Mouse (Mus musculus) ES-Bruce4 (cell line): Measurements from ENCODE around the gene Slit3. TPM values are rescaled to one million over a fixed set of nuclear protein-coding genes. Genes with fewer than 3 reads are reported as not detected.

Source experiments
- H3K27ac ChIP-seq: 2 replicates; pipeline ENCODE4 v1.5.1; 2012; ENCODE audit warnings: low read length, inconsistent platforms; ENCODE audit not compliant: insufficient read depth
- H3K27me3 ChIP-seq: 2 replicates; pipeline ENCODE4 v1.6.1; 2012; ENCODE audit warnings: mild to moderate bottlenecking, low read length, inconsistent platforms; ENCODE audit not compliant: control insufficient read depth, poor library complexity, insufficient read depth, severe bottlenecking
- H3K36me3 ChIP-seq: 2 replicates; pipeline ENCODE4 v1.6.1; 2012; ENCODE audit warnings: inconsistent platforms, mild to moderate bottlenecking, low read length, moderate library complexity; ENCODE audit not compliant: control insufficient read depth, poor library complexity, insufficient read depth, severe bottlenecking
- H3K4me1 ChIP-seq: one replicate; pipeline ENCODE4 v1.8.1; 2011; ENCODE audit warnings: low read length; ENCODE audit not compliant: control insufficient read depth, insufficient read depth
- H3K4me3 ChIP-seq: 2 replicates; pipeline ENCODE4 v1.5.1; 2011; ENCODE audit warnings: low read depth, mild to moderate bottlenecking, low read length
- H3K9ac ChIP-seq: 2 replicates; pipeline ENCODE4 v1.6.1; 2012; ENCODE audit warnings: low read depth, mild to moderate bottlenecking, inconsistent platforms; ENCODE audit not compliant: poor library complexity, severe bottlenecking
- H3K9me3 ChIP-seq: replicated peaks from 2 replicates; pipeline ENCODE4 v1.6.1; 2012; ENCODE audit warnings: mild to moderate bottlenecking, low read length, inconsistent platforms; ENCODE audit not compliant: control insufficient read depth, poor library complexity, insufficient read depth, severe bottlenecking
- CTCF ChIP-seq: IDR thresholded peaks from one replicate; pipeline ENCODE4 v1.8.1; 2011; ENCODE audit warnings: low read depth, low read length
- EP300 ChIP-seq: IDR thresholded peaks from 2 replicates; pipeline ENCODE4 v1.6.1; 2011; ENCODE audit warnings: low read depth, low read length; ENCODE audit not compliant: insufficient read depth
- POLR2A ChIP-seq: IDR thresholded peaks from one replicate; pipeline ENCODE4 v1.8.1; 2011; ENCODE audit warnings: low read length; ENCODE audit not compliant: insufficient read depth
- polyA plus RNA-seq: library from polyadenylated mRNA; stranded (reverse); fragments of >200 nt; gene quantifications from 2 replicates; pipeline ENCODE4 v1.2.4, GENCODE M21; 2011; ENCODE audit warnings: low read depth; ENCODE audit not compliant: missing spikeins, insufficient read depth, insufficient read length

Slit3 gene
- polyA plus RNA-seq, 1 experiment, result 2.8 TPM

- no peak overlapping the region for H3K4me3 ChIP-seq
- H3K27me3 ChIP-seq, result no peaks in the 10 kb centered on the region; the same call in 1 of the 2 replicates
- no peaks in the 10 kb centered on the region for H3K36me3 ChIP-seq
- H3K4me1 ChIP-seq, result no peaks in the 10 kb centered on the region
- H3K9ac ChIP-seq, result no peak overlapping the region
- no peak overlapping the region for H3K27ac ChIP-seq
- TF ChIP-seq POLR2A (no peak), CTCF (no peak), EP300 (no peak)
- H3K9me3 ChIP-seq, result no peaks in the 10 kb centered on the region
These were observed 216.5 kb downstream of the Slit3 start for GRCm38 (mm10) chr11:35337493-35337892.

GRCm38 (mm10) chr11:35337927-35338819 is 217.1 kb downstream of the Slit3 start:
- Histone ChIP-seq H3K27me3 (no peaks in the 10 kb centered on the region), H3K36me3 (no peaks in the 10 kb centered on the region), H3K4me3 (no peak overlapping the region), H3K9me3 (no peaks in the 10 kb centered on the region), H3K27ac (no peak overlapping the region), H3K9ac (no peak overlapping the region), H3K4me1 (no peaks in the 10 kb centered on the region)
- TF ChIP-seq POLR2A (no peak), EP300 (no peak), CTCF (no peak)

GRCm38 (mm10) chr11:35340752-35341151 is 219.7 kb downstream of the Slit3 start:
- Histone ChIP-seq H3K27ac (no peak overlapping the region), H3K4me3 (no peak overlapping the region), H3K9ac (no peak overlapping the region), H3K36me3 (no peaks in the 10 kb centered on the region), H3K4me1 (no peaks in the 10 kb centered on the region), H3K9me3 (no peaks in the 10 kb centered on the region), H3K27me3 (no peaks in the 10 kb centered on the region)
- TF ChIP-seq CTCF (no peak), POLR2A (no peak), EP300 (no peak)

- Histone ChIP-seq H3K4me1 (no peaks in the 10 kb centered on the region), H3K4me3 (no peak overlapping the region), H3K27me3 (no peaks in the 10 kb centered on the region), H3K27ac (no peak overlapping the region), H3K9me3 (no peaks in the 10 kb centered on the region), H3K36me3 (no peaks in the 10 kb centered on the region), H3K9ac (no peak overlapping the region)
- no peak for TF ChIP-seq CTCF
These were observed 221.5 kb downstream of the Slit3 start for GRCm38 (mm10) chr11:35342486-35342885.

GRCm38 (mm10) chr11:35345696-35346480 is 224.9 kb downstream of the Slit3 start:
- no peak for TF ChIP-seq CTCF
- TF ChIP-seq POLR2A, result no peak
- TF ChIP-seq EP300, result no peak
- Histone ChIP-seq H3K4me3 (no peak overlapping the region), H3K27ac (no peak overlapping the region), H3K4me1 (no peaks in the 10 kb centered on the region), H3K36me3 (no peaks in the 10 kb centered on the region), H3K27me3 (no peaks in the 10 kb centered on the region), H3K9ac (no peak overlapping the region), H3K9me3 (no peaks in the 10 kb centered on the region)

- Histone ChIP-seq H3K9ac (no peak overlapping the region), H3K4me3 (no peak overlapping the region), H3K4me1 (no peaks in the 10 kb centered on the region), H3K27ac (no peak overlapping the region), H3K27me3 (no peaks in the 10 kb centered on the region), H3K9me3 (no peaks in the 10 kb centered on the region; the same call in 1 of the 2 replicates), H3K36me3 (no peaks in the 10 kb centered on the region)
- TF ChIP-seq EP300 (no peak), POLR2A (no peak), CTCF (no peak)
These were observed 227.1 kb downstream of the Slit3 start for GRCm38 (mm10) chr11:35348099-35348498.
